Mouse (Mus musculus): Measurements from ENCODE around the gene Gm49387.
A peak's percentile ranks its signal among the peaks of the same experiment; 100 is the strongest.

Gene Gm49387

GRCm38 (mm10) chr14:31640346-31640889 is at the start of gene Gm49387:
Gene Gm49387 (minus strand): TSS chr14:31640878.
- no peak for DNase-seq

GRCm38 (mm10) chr14:31686231-31686630 is 45.6 kb upstream of the Gm49387 start:
- DNase-seq, result no peak

- no peak for DNase-seq
These were observed 45.0 kb upstream of the Gm49387 start for GRCm38 (mm10) chr14:31685680-31686079.

- DNase-seq, result no peak
These were observed 43.8 kb upstream of the Gm49387 start for GRCm38 (mm10) chr14:31684343-31685040.

- no peak for DNase-seq
These were observed 42.9 kb upstream of the Gm49387 start for GRCm38 (mm10) chr14:31683610-31684009.

- DNase-seq, result no peak
These were observed 41.4 kb upstream of the Gm49387 start for GRCm38 (mm10) chr14:31681931-31682555.

- no peak for DNase-seq
These were observed 40.6 kb upstream of the Gm49387 start for GRCm38 (mm10) chr14:31681291-31681690.

- no peak for DNase-seq
These were observed 40.0 kb upstream of the Gm49387 start for GRCm38 (mm10) chr14:31680656-31681055.

- DNase-seq, result no peak
These were observed 31.1 kb upstream of the Gm49387 start for GRCm38 (mm10) chr14:31671635-31672320.

- peak in 1 of 2 experiments; percentile 33 for DNase-seq
These were observed 29.2 kb upstream of the Gm49387 start for GRCm38 (mm10) chr14:31669642-31670490.

- peak; percentile 62 to 63 for DNase-seq
These were observed 28.5 kb upstream of the Gm49387 start for GRCm38 (mm10) chr14:31669161-31669611.

GRCm38 (mm10) chr14:31668326-31668725 is 27.6 kb upstream of the Gm49387 start:
- no peak for DNase-seq

- DNase-seq, result no peak
These were observed 27.1 kb upstream of the Gm49387 start for GRCm38 (mm10) chr14:31667741-31668140.

- no peak for DNase-seq
These were observed 26.4 kb upstream of the Gm49387 start for GRCm38 (mm10) chr14:31666931-31667705.

GRCm38 (mm10) chr14:31665566-31665940 is 24.9 kb upstream of the Gm49387 start:
- DNase-seq, result no peak

- no peak for DNase-seq
These were observed 24.4 kb upstream of the Gm49387 start for GRCm38 (mm10) chr14:31664903-31665565.

- DNase-seq, result no peak
These were observed 23.6 kb upstream of the Gm49387 start for GRCm38 (mm10) chr14:31664100-31664902.

- DNase-seq, result no peak
These were observed 22.9 kb upstream of the Gm49387 start for GRCm38 (mm10) chr14:31663376-31664099.

GRCm38 (mm10) chr14:31662555-31663211 is 22.0 kb upstream of the Gm49387 start:
- peak; percentile 74 to 84 for DNase-seq

All from kidney, adult 8-10 months (tissue).